In the genomic region with DNA sequence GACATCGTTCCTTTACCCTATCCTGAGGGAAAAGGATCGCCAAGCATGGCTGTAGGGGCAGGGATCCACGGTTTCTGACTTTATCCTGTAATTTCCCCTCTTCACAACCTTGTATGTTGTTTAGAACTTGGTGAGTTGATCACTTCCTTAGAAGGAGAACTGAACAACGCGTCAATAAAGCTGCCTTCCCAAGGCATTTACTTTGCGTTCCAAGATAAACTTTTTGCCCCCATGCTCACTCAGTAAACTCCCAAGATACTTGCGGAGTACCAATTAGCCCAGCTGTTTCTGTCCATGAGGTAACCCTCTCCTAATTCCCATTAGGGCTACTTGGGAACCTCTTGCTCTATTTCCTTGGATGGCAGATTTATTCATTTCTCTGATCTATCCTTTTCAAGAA, we compare ENCODE assay signal across 8 mouse cellular contexts. TPM values are rescaled to one million over a fixed set of nuclear protein-coding genes. Genes with fewer than 3 reads are reported as not detected.
DNase-seq lines count a peak whose midpoint lies in the region; ATAC-seq and TF ChIP-seq lines count a peak whose summit lies in the region.

No protein-coding gene starts in this region.

- H3K4me1 ChIP-seq in kidney, postnatal 0 days (replicated peaks; ENCODE audit: insufficient read depth, low read length), result no peaks in the 10 kb centered on the region
- peaks cover 22% of the 10 kb centered on the region for H3K4me1 ChIP-seq in embryonic facial prominence, embryonic 13.5 days
- H3K4me1 ChIP-seq in hindbrain, postnatal 0 days (ENCODE audit: insufficient read depth, low read length), result 0 out of 2 replicates have a peak, but pooled peaks cover 7% of the 10 kb centered on the region
- H3K4me1 ChIP-seq in midbrain, postnatal 0 days (ENCODE audit: insufficient read depth, low read length), result no peaks in the 10 kb centered on the region

- TF ChIP-seq CTCF in kidney, postnatal 0 days (IDR thresholded peaks at IDR 0.05; ENCODE audit: low read depth), result no peak
- TF ChIP-seq CTCF in hindbrain, postnatal 0 days (IDR thresholded peaks at IDR 0.05; ENCODE audit: low read depth), result no peak
- TF ChIP-seq CTCF in midbrain, postnatal 0 days (IDR thresholded peaks at IDR 0.05), result no peak

- no peak for ATAC-seq in kidney, postnatal 0 days (replicated peaks; ENCODE audit: low FRiP score, low read depth)
- ATAC-seq in embryonic facial prominence, embryonic 13.5 days (ENCODE audit: insufficient number of reproducible peaks, insufficient read depth, low FRiP score, low TSS enrichment, low read depth), result no peak
- ATAC-seq in hindbrain, postnatal 0 days, result no peak
- ATAC-seq in midbrain, postnatal 0 days (ENCODE audit: low FRiP score), result no peak

- H3K4me2 ChIP-seq in kidney, postnatal 0 days (ENCODE audit: low read length), result peak overlapping the region; percentile 96
- peak overlapping the region; percentile 89 for H3K4me2 ChIP-seq in embryonic facial prominence, embryonic 13.5 days
- H3K4me2 ChIP-seq in hindbrain, postnatal 0 days (ENCODE audit: low read depth, low read length), result peak overlapping the region; percentile 100
- H3K4me2 ChIP-seq in midbrain, postnatal 0 days (ENCODE audit: low read depth, low read length, poor library complexity, severe bottlenecking), result peak overlapping the region; percentile 100

- H3K9ac ChIP-seq in kidney, postnatal 0 days (ENCODE audit: low read depth, low read length), result peak overlapping the region; percentile 58
- peak overlapping the region; percentile 81 for H3K9ac ChIP-seq in embryonic facial prominence, embryonic 13.5 days
- no peak overlapping the region for H3K9ac ChIP-seq in hindbrain, postnatal 0 days (replicated peaks; ENCODE audit: low read length)
- no peak overlapping the region for H3K9ac ChIP-seq in midbrain, postnatal 0 days (replicated peaks; ENCODE audit: low read length, poor library complexity, severe bottlenecking)

- no peaks in the 10 kb centered on the region for H3K27me3 ChIP-seq in kidney, postnatal 0 days (ENCODE audit: insufficient read depth, low read length)
- no peaks in the 10 kb centered on the region for H3K27me3 ChIP-seq in embryonic facial prominence, embryonic 13.5 days
- no peaks in the 10 kb centered on the region for H3K27me3 ChIP-seq in hindbrain, postnatal 0 days (ENCODE audit: insufficient read depth, low read length)
- H3K27me3 ChIP-seq in midbrain, postnatal 0 days (ENCODE audit: insufficient read depth, low read length), result no peaks in the 10 kb centered on the region; the same call in 1 of the 2 replicates

- DNase-seq in kidney, postnatal 0 days (ENCODE audit: low spot score), result no peak
- DNase-seq in kidney, adult 8-10 months, result no peak
- DNase-seq in hindbrain, postnatal 0 days (ENCODE audit: low spot score), result no peak
- DNase-seq in midbrain, postnatal 0 days (ENCODE audit: low spot score), result no peak
- no peak for DNase-seq in ovary, postnatal 10 days (ENCODE audit: low spot score)
- DNase-seq in adrenal gland, postnatal 4 days (ENCODE audit: low spot score in 2 of 2), result no peak
- no peak for DNase-seq in urinary bladder, postnatal 25 days (ENCODE audit: low spot score)

- 28% methylated on average over 7 of the region's 7 CpGs for WGBS in kidney, postnatal 0 days
- 44% methylated on average over 7 of the region's 7 CpGs for WGBS in embryonic facial prominence, embryonic 13.5 days
- 72% methylated on average over 7 of the region's 7 CpGs for WGBS in hindbrain, postnatal 0 days
- WGBS in midbrain, postnatal 0 days, result 71% methylated on average over 7 of the region's 7 CpGs

- no peaks in the 10 kb centered on the region for H3K9me3 ChIP-seq in kidney, postnatal 0 days (replicated peaks; ENCODE audit: low read length)
- no peaks in the 10 kb centered on the region for H3K9me3 ChIP-seq in embryonic facial prominence, embryonic 13.5 days
- no peaks in the 10 kb centered on the region for H3K9me3 ChIP-seq in hindbrain, postnatal 0 days (ENCODE audit: low read length)
- H3K9me3 ChIP-seq in midbrain, postnatal 0 days (ENCODE audit: low read length), result no peaks in the 10 kb centered on the region

- no peaks in the 10 kb centered on the region for H3K36me3 ChIP-seq in kidney, postnatal 0 days (ENCODE audit: insufficient read depth, low read length)
- peaks cover 15% of the 10 kb centered on the region for H3K36me3 ChIP-seq in embryonic facial prominence, embryonic 13.5 days
- H3K36me3 ChIP-seq in hindbrain, postnatal 0 days (ENCODE audit: insufficient read depth, low read length), result no peaks in the 10 kb centered on the region
- no peaks in the 10 kb centered on the region for H3K36me3 ChIP-seq in midbrain, postnatal 0 days (ENCODE audit: insufficient read depth, low read length)

- H3K4me3 ChIP-seq in kidney, postnatal 0 days (replicated peaks; ENCODE audit: low read depth, low read length), result peak overlapping the region; percentile 69
- H3K4me3 ChIP-seq in embryonic facial prominence, embryonic 13.5 days, result peak overlapping the region; percentile 73
- peak overlapping the region; percentile 55 for H3K4me3 ChIP-seq in hindbrain, postnatal 0 days (ENCODE audit: low read length)
- peak overlapping the region; percentile 53; the same call in 1 of the 2 replicates for H3K4me3 ChIP-seq in midbrain, postnatal 0 days (ENCODE audit: low read depth, low read length)

- peak overlapping the region; percentile 43 for H3K27ac ChIP-seq in kidney, postnatal 0 days
- peak overlapping the region; percentile 92 for H3K27ac ChIP-seq in embryonic facial prominence, embryonic 13.5 days
- 0 out of 2 replicates have a peak overlapping the region, but pooled peaks have one; percentile 32 for H3K27ac ChIP-seq in hindbrain, postnatal 0 days
- H3K27ac ChIP-seq in midbrain, postnatal 0 days (ENCODE audit: low read depth, low read length), result no peak overlapping the region

RNA-seq across cellular contexts. Expression of gene Sema5a, which starts 0.8 kb away (rescaled TPM):
- 21.0 and 22.1 TPM in 2 replicates for polyA plus RNA-seq in kidney, postnatal 0 days (2015; fragmentation: Nextera tagmentation; extraction: Ambion mirVana)
- 31.8 and 37.9 TPM in 2 replicates for polyA plus RNA-seq in embryonic facial prominence, embryonic 13.5 days (2015; fragmentation: Nextera tagmentation; extraction: Ambion mirVana)
- total RNA-seq in hindbrain, postnatal 0 days (2014; rRNA removed), result 40.0 and 43.7 TPM in 2 replicates
- 8.0 and 8.8 TPM in 2 replicates for polyA plus RNA-seq in hindbrain, postnatal 0 days (2015; fragmentation: Nextera tagmentation; extraction: Ambion mirVana)
- total RNA-seq in midbrain, postnatal 0 days (2014; rRNA removed), result 26.0 and 26.5 TPM in 2 replicates
- polyA plus RNA-seq in midbrain, postnatal 0 days (2015; fragmentation: Nextera tagmentation; extraction: Ambion mirVana), result 5.6 and 5.8 TPM in 2 replicates
- total RNA-seq in adrenal gland, postnatal 4 days (2021), result 10 to 100 TPM; 33.9 to 47.3 TPM

Comparison
In these comparisons a context has a peak if more than half of its experiments do, and no peak if none do; other contexts are left out.
1. H3K9ac ChIP-seq: peak in kidney, postnatal 0 days (single experiment) and embryonic facial prominence, embryonic 13.5 days (single experiment); none in hindbrain, postnatal 0 days (single experiment) and midbrain, postnatal 0 days (single experiment).
2. Peak in every context shown above with its lines, with median percentiles within 50 percentile points of each other: H3K4me2 ChIP-seq and H3K4me3 ChIP-seq.